Mouse (Mus musculus) erythroblast, embryonic 14.5 days (primary cell): Measurements from ENCODE around the gene Cops6. TPM values are rescaled to one million over a fixed set of nuclear protein-coding genes. Genes with fewer than 3 reads are reported as not detected.

Source experiments
- H3K27me3 ChIP-seq: 2 replicates; pipeline ENCODE4 v1.6.1; 2012; ENCODE audit warnings: inconsistent platforms; ENCODE audit not compliant: control insufficient read depth
- H3K36me3 ChIP-seq: 2 replicates; pipeline ENCODE4 v1.6.1; 2012; ENCODE audit warnings: mild to moderate bottlenecking, inconsistent platforms; ENCODE audit not compliant: control insufficient read depth
- H3K4me1 ChIP-seq: 2 replicates; pipeline ENCODE4 v1.6.1; 2012; ENCODE audit warnings: inconsistent platforms; ENCODE audit not compliant: control insufficient read depth
- H3K4me3 ChIP-seq: replicated peaks from 2 replicates; pipeline ENCODE3; 2012; ENCODE audit warnings: moderate library complexity, mild to moderate bottlenecking, inconsistent platforms
- H3K9me3 ChIP-seq: 2 replicates; pipeline ENCODE4 v1.6.1; 2012; ENCODE audit warnings: low read length, inconsistent platforms, mixed read lengths; ENCODE audit not compliant: control insufficient read depth
- GATA1 ChIP-seq: IDR thresholded peaks from 2 replicates; pipeline ENCODE4 v1.6.1; 2012; ENCODE audit warnings: low read length, inconsistent platforms, mixed read lengths
- TAL1 ChIP-seq: IDR thresholded peaks from 3 replicates; pipeline ENCODE4 v1.6.1; 2012; ENCODE audit warnings: low read length, inconsistent platforms, mixed read lengths
- polyA plus RNA-seq: library from polyadenylated mRNA; stranded (reverse); fragments of >175 nt; gene quantifications from 2 replicates; pipeline ENCODE4 v1.2.3, GENCODE M21; 2012

Gene Cops6
- polyA plus RNA-seq, 1 experiment = 11.5 TPM

DNA sequence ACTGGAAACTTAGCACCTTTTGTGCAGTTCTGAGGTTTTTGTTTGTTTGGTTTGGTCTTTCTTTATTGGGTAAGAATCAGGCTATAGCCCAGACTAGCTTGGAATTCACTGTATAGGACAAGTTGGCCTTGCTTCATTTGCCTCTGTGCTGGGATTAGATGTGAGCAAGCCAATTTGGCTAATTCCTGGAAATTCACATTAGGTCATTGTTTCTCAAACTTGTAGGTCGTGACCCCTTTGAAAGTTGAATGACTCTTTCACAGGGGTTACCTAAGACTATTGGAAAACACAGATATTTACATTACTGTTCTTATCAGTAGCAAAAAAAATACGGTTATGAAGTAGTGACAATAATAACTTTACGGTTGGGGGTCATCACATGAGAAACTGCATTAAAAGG is 6.5 kb upstream of the Cops6 start:
- Histone ChIP-seq H3K36me3 (peaks cover 24% of the 10 kb centered on the region), H3K4me1 (peaks cover 19% of the 10 kb centered on the region), H3K4me3 (peak overlapping the region; percentile 77), H3K9me3 (no peaks in the 10 kb centered on the region), H3K27me3 (no peaks in the 10 kb centered on the region)
- no peak for TF ChIP-seq TAL1
- TF ChIP-seq GATA1 = no peak

DNA sequence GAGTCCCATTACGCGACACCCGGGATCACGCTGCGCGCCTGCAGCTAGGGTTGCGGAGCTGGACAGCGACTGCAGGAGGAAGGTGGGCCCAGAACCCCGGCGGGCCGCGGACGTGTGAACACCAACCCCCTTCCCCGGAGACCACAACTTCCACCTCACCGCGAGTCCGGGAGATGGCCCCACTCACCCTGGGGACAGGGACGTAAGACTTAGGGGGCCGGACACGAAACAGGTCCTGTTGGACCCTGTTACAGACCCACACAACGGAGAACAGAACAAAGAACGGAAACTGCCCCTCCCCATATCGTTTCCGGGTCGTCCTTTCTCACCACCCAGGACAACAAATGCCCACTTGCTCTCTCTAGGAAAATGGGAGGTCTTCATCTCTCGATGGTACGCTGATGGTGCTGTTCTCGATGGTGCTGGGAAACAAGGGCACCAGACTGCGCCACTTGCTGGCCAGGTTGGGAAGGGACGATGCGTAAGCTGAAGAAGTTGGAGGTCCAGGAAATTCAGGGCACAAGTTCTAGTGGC is 5.4 kb upstream of the Cops6 start, which contains the start of gene Zfp113:
TSS of gene Zfp113 (minus strand) at position 302 of the 534 bp plus-strand sequence.
- peaks cover 19% of the 10 kb centered on the region for H3K36me3 ChIP-seq
- H3K4me1 ChIP-seq = peaks cover 24% of the 10 kb centered on the region
- no peaks in the 10 kb centered on the region for H3K27me3 ChIP-seq
- TF ChIP-seq GATA1 = no peak
- no peak for TF ChIP-seq TAL1
- H3K4me3 ChIP-seq = peak within 1 kb of the TSS; percentile 77
- H3K9me3 ChIP-seq = no peaks in the 10 kb centered on the region

- H3K4me3 ChIP-seq = peak overlapping the region; percentile 98
- peaks cover 33% of the 10 kb centered on the region for H3K36me3 ChIP-seq
- no peak for TF ChIP-seq GATA1
- no peak for TF ChIP-seq TAL1
- no peaks in the 10 kb centered on the region for H3K9me3 ChIP-seq
- peaks cover 41% of the 10 kb centered on the region for H3K4me1 ChIP-seq
- no peaks in the 10 kb centered on the region for H3K27me3 ChIP-seq
These were observed 578 bp upstream of the Cops6 start for GRCm38 (mm10) chr5:138160224-138160762.

- Histone ChIP-seq H3K36me3 (peaks cover 61% of the 10 kb centered on the region), H3K9me3 (no peaks in the 10 kb centered on the region), H3K27me3 (no peaks in the 10 kb centered on the region), H3K4me1 (peaks cover 52% of the 10 kb centered on the region), H3K4me3 (no peak overlapping the region)
- no peak for TF ChIP-seq TAL1
- TF ChIP-seq GATA1 = no peak
These were observed 2.2 kb downstream of the Cops6 start for GRCm38 (mm10) chr5:138163046-138163445.

GRCm38 (mm10) chr5:138163610-138164009 is 2.7 kb downstream of the Cops6 start:
- TF ChIP-seq TAL1 (no peak), GATA1 (no peak)
- Histone ChIP-seq H3K4me3 (no peak overlapping the region), H3K9me3 (no peaks in the 10 kb centered on the region), H3K4me1 (peaks cover 55% of the 10 kb centered on the region), H3K27me3 (no peaks in the 10 kb centered on the region), H3K36me3 (peaks cover 67% of the 10 kb centered on the region)

DNA sequence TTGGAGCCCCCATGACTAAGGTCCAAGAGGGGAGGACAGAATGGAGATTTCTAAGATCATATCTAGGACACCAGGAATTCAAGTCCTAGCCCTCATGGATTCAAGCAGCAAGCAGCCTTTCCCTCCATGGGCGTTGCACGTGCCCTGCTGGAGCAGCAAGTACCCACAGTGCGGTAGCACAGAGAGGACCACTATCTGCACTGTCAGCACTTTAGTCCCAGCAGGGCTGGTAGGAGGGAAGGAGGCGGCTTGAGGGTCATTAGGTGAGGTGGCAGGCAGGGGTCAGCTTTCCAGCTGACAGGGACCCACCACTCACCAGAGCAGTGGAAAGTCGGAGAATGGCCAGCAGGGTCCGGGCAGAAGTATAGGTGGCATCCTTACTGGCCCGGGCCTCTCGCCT is 4.7 kb downstream of the Cops6 start:
- peaks cover 64% of the 10 kb centered on the region for H3K4me1 ChIP-seq
- H3K4me3 ChIP-seq = no peak overlapping the region
- H3K36me3 ChIP-seq = peaks cover 86% of the 10 kb centered on the region

GRCm38 (mm10) chr5:138170936-138171561 is 10.2 kb downstream of the Cops6 start:
- no peaks in the 10 kb centered on the region for H3K27me3 ChIP-seq
- H3K9me3 ChIP-seq = no peaks in the 10 kb centered on the region
- H3K4me1 ChIP-seq = peaks cover 57% of the 10 kb centered on the region
- peak overlapping the region; percentile 95 for H3K4me3 ChIP-seq
- no peak for TF ChIP-seq TAL1
- TF ChIP-seq GATA1 = no peak
- peaks cover 83% of the 10 kb centered on the region for H3K36me3 ChIP-seq

More for the DNA sequence above, 4.7 kb downstream of the Cops6 start:
- Histone ChIP-seq H3K27me3 (no peaks in the 10 kb centered on the region), H3K9me3 (no peaks in the 10 kb centered on the region)
- TF ChIP-seq TAL1 = no peak
- TF ChIP-seq GATA1 = no peak

- TF ChIP-seq GATA1 (peak; percentile 77), TAL1 (no peak)
- H3K36me3 ChIP-seq = peaks cover 82% of the 10 kb centered on the region
- H3K4me1 ChIP-seq = peaks cover 54% of the 10 kb centered on the region
- no peaks in the 10 kb centered on the region for H3K9me3 ChIP-seq
- H3K27me3 ChIP-seq = no peaks in the 10 kb centered on the region
- peak within 1 kb of the TSS; percentile 95 for H3K4me3 ChIP-seq
These were observed 11.0 kb downstream of the Cops6 start, which contains the start of the genes Ap4m1 and Mcm7 for GRCm38 (mm10) chr5:138171695-138172491. Ap4m1 (plus strand) TSS chr5:138172002. Mcm7 (minus strand) TSS chr5:138172422.

GRCm38 (mm10) chr5:138173217-138173616 is 12.3 kb downstream of the Cops6 start:
- Histone ChIP-seq H3K4me3 (peak overlapping the region; percentile 95), H3K4me1 (peaks cover 45% of the 10 kb centered on the region), H3K27me3 (no peaks in the 10 kb centered on the region), H3K9me3 (no peaks in the 10 kb centered on the region), H3K36me3 (peaks cover 82% of the 10 kb centered on the region)
- no peak for TF ChIP-seq TAL1
